Mouse (Mus musculus) frontal cortex, postnatal 36 days (tissue): Measurements from ENCODE around the gene Mapk3.
"Not testable (repeated sequence)": the region's sequence is repeated elsewhere in the genome, so short reads cannot be mapped to it uniquely, and the experiment has no call there.

Source experiments
- DNase-seq, 2 experiments: peaks; one replicate each; pipeline ENCODE4 v3.0.0; 2022; ENCODE audit warnings: low spot score in 2 of 2

Gene Mapk3

GRCm38 (mm10) chr7:126759050-126759671 lies at the start of gene Mapk3:
Mapk3 (plus strand) TSS chr7:126759601.
- DNase-seq: peak; percentile 76 to 87

DNA sequence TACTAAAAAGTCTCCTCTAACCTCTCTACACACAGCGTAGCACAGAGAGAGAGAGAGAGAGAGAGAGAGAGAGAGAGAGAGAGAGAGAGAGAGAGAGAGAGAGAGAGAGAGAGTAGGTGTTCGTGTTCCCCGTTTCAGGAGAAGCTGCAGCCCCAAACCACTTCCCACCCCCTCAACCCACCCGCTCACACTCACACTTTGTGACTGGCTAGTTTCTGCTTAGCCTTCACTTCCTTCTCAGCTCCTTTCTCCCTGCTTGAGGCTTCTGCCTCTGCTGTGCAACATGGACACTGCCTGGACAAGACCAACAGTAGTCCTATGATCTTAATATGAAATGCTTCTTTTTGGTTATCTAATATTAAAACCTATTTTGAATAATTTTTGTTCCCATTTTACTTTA lies 49.1 kb upstream of the Mapk3 start:
- DNase-seq: no peak

- DNase-seq: no peak
These were observed 47.5 kb upstream of the Mapk3 start for GRCm38 (mm10) chr7:126711910-126712309.

GRCm38 (mm10) chr7:126715679-126716078 lies 43.7 kb upstream of the Mapk3 start:
- no peak for DNase-seq

DNA sequence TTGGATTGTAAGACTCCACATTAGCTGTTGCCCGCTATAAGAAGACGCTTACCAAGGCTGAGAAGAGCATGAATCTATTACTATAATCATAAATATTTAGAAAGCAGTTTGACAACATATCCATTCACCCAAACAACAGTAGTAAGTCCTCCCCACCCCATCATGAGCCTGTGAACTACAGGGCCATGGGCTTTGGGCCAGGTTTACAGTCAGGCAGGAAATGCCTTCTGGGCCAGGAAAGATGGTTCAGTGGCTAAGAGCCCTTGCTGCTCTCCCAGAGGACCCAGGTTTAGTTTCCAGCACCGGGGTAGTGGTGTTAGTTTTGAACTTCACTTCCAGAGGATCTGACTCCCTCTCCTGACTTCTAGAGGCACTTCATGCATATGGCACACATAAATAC lies 41.8 kb upstream of the Mapk3 start:
- no peak for DNase-seq

GRCm38 (mm10) chr7:126718787-126719337 lies 40.5 kb upstream of the Mapk3 start:
- DNase-seq: no peak

DNA sequence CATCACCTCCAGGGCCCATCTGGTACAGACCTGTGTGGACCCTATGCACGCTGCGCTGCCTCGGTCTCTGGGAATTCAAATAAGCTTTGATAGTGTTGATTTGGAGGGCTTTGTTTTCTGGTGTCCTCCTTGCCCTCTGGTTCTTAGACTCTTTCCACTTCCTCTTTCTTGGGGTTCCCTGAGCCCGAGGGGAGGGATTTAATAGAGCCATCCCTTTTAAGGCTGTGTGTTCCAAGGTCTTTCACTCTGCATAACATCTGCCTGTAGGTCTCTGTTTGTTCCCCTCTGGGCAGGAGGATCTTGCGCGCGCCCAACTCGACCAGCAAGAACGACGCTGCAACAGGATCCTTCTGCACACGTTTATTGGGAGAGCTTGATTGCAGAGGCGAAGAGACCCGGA lies 37.8 kb upstream of the Mapk3 start:
- DNase-seq: no peak

- DNase-seq: no peak
These were observed 34.3 kb upstream of the Mapk3 start for GRCm38 (mm10) chr7:126725077-126725476.

- DNase-seq: no peak
These were observed 33.7 kb upstream of the Mapk3 start for GRCm38 (mm10) chr7:126725667-126726066.

- DNase-seq: not testable (repeated sequence)
These were observed 29.1 kb upstream of the Mapk3 start for GRCm38 (mm10) chr7:126730256-126730789.

DNA sequence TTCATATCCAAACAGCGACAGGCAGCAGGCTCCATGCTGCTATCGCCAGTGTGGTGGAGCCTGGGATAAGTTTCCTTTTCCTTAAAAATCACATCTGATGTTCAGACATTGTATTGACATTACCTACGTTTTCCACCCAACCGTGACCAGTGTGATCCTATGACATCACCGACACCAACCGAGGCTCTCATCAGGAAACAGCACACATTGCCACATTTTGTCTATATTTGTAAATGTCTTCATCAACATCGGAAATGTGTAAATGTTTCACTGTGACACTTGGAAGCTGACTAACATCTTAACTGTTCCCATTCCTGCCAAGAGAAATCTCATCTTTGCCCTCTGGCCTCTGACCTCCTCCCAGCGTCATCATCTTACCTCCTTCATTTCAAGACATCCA lies 23.3 kb upstream of the Mapk3 start:
- no peak for DNase-seq

DNA sequence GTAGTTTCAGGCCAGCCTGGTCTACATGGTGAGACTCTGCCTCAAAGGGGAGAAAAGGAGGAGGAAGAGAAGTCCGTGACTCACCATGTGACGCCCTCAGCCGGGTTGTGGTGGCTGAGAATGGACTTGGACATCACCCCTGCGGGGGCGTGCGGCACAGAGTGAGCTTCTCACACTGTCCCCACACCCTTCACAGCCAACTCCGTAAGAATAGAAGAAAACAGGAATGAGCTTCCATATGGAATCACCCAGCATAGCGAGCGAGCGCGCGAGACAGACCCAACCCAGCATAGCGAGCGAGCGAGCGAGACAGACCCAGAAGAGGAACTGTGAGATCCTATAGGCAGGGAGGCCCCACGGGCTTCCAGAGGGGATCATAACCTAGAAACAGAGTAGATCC lies 19.9 kb upstream of the Mapk3 start:
- DNase-seq: peak in 1 of 2 experiments; percentile 83

DNA sequence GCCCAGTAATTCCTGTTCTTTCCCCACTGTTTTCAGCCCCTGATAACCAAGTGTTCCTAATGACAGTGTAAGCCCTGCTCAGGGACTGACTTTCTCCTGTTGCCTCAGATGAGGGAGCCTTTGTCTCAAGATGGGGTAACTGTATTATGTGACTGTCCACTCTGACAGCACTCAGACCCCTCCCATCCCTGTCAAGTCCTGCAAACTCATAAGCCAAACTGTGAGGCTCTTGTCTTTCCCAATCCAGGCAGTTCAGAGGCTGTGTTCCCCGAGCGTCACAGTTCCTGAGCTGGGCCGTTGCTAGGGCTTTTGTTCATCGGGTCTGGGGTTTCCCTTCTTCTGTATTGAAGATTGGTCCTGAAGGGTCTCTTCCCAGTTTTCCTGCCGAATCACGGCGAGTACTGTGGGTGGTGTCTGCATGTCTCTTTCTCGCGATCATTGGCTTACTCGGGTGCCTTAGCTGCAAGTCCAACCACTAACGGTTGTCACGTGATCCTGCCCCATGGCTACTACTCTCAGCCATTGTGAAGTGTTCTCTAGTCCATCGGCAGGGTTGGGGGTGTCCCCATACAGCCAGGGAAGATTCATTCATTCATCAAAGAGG lies 19.2 kb upstream of the Mapk3 start:
- no peak for DNase-seq

DNA sequence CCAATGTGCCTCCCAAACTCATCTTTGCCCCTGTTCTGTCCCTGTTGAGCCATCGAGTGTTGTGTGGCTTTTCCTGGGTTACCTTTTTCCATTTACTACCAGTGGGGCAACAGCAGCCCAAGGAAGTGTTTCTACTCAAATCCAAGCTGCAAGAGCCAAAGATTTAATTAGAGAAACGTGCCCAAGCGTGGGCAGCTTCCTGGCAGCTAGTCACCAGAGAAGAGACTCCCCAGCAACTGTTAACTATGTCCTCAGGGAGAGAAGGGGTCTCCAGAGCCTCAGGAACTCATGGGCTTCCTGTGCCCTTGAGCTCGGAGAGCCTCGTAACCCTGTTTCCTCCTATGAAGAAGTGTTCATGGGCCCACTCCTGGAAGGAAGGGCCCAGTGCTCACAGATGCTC lies 18.4 kb upstream of the Mapk3 start:
- no peak for DNase-seq

DNA sequence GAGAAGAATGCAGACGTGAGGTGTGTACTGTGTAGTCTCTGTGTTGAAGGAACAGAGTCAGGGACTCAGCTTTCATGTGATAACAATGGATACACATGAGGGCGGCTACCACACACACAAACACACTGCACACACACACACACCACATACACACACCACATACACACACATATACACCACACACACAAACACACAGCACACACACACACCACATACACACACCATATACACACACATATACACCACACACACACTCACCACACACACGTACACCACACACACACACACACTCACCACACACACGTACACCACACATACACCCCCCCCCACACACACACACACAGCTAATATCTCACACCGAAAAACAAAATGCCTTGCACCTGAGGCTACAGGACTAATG lies 17.9 kb upstream of the Mapk3 start:
- no peak for DNase-seq

- no peak for DNase-seq
These were observed 17.4 kb upstream of the Mapk3 start for GRCm38 (mm10) chr7:126741964-126742482.

DNA sequence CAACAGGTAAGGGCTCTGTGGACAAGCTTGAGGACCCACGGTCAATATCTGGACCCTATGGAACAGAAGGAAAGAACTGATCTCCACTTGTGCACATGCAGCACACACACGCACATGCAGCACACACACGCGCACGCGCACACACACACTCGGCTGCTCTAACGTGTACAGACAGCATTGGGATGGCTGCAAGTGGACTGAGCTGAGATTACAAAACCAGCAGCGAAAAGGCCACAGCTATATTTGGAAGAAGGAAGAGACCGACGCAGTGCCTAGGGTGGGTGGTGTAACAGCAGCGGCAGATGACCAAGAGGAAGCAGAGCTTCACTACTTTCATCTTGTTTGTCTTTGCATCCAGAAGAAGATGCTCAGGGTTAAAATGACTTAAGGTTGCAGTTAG lies 13.3 kb upstream of the Mapk3 start:
- no peak for DNase-seq

- no peak for DNase-seq
These were observed 12.6 kb upstream of the Mapk3 start for GRCm38 (mm10) chr7:126746798-126747197.

- DNase-seq: no peak
These were observed 10.6 kb upstream of the Mapk3 start for GRCm38 (mm10) chr7:126748824-126749223.

DNA sequence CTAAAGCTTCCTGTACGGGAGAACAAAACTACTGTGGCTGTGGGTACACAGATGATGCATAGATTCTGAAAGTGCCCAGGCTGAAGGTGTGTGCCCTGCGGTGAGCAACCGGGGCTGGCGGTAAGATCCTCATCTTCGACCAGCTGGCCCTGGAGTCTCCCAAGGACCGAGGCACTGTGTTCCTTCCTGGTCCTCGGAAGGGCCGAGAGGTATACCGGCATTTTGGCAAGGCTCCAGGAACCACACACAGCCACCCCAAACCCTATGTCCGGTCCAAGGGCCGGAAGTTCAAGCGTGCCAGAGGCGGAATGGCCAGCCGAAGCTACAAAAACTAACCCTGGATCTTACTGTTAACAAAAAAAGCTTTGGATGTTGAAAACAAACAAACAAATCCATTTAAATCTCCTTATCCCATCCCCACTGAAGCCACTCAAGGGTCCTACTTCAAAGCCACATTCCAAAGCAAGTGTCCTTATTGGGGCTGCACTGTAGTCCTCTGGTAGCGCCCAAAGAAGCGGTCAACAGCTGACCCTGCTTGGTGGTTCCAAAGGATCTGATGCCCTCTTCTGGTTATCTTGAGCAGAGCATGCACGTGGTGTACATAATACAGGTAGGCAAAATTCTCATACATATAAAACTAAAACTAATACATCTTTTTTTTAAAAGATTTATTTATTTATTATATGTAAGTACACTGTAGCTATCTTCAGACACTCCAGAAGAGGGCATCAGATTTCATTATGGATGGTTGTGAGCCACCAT lies 9.6 kb upstream of the Mapk3 start:
- DNase-seq: no peak

GRCm38 (mm10) chr7:126754866-126755265 lies 4.5 kb upstream of the Mapk3 start:
- peak; percentile 70 to 82 for DNase-seq

GRCm38 (mm10) chr7:126758539-126758938 lies 862 bp upstream of the Mapk3 start:
- DNase-seq: no peak
